Mouse (Mus musculus) limb, embryonic 13.5 days (tissue): ENCODE data around the gene Ppp1r27. TPM values are rescaled to one million over a fixed set of nuclear protein-coding genes. Genes with fewer than 3 reads are reported as not detected.

Experiments used
- ATAC-seq: fragments of 200-750 bp; cut with Nextera tagmentation; 2 replicates; pipeline ENCODE4 v1.8.0; 2017; ENCODE audit warnings: low read depth, moderate number of reproducible peaks, moderate TSS enrichment; ENCODE audit not compliant: low FRiP score
- H3K27ac ChIP-seq: fragments of 300-500 bp; sonication (generic); 2 replicates; pipeline ENCODE4 v1.5.1; 2015; ENCODE audit warnings: inconsistent platforms, mild to moderate bottlenecking, moderate library complexity
- H3K27me3 ChIP-seq: fragments of 300-500 bp; sonication (generic); 2 replicates; pipeline ENCODE4 v1.6.1; 2015; ENCODE audit warnings: mild to moderate bottlenecking, inconsistent platforms
- H3K36me3 ChIP-seq: fragments of 300-500 bp; sonication (generic); 2 replicates; pipeline ENCODE4 v1.6.1; 2015; ENCODE audit warnings: inconsistent platforms, mild to moderate bottlenecking, moderate library complexity
- H3K4me1 ChIP-seq: fragments of 300-500 bp; sonication (generic); 2 replicates; pipeline ENCODE4 v1.6.1; 2015; ENCODE audit warnings: inconsistent platforms
- H3K4me2 ChIP-seq: fragments of 300-500 bp; sonication (generic); replicated peaks from 2 replicates; pipeline ENCODE4 v1.6.1; 2015; ENCODE audit warnings: inconsistent platforms, mild to moderate bottlenecking, moderate library complexity
- H3K4me3 ChIP-seq: fragments of 300-500 bp; sonication (generic); 2 replicates; pipeline ENCODE4 v1.5.1; 2015; ENCODE audit warnings: moderate library complexity, mild to moderate bottlenecking, inconsistent platforms
- H3K9ac ChIP-seq: fragments of 300-500 bp; sonication (generic); 2 replicates; pipeline ENCODE4 v1.6.1; 2015; ENCODE audit warnings: mild to moderate bottlenecking, inconsistent platforms
- H3K9me3 ChIP-seq: fragments of 300-500 bp; sonication (generic); 2 replicates; pipeline ENCODE4 v1.6.1; 2016; ENCODE audit warnings: inconsistent platforms
- WGBS: fragments of 180-500 bp; shearing (Covaris S2); methylation state at CpG from one replicate; pipeline ENCODE4 v1.1.7; 2015; 5-methylcytosine and 5-hydroxymethylcytosine counted together
- polyA plus RNA-seq: library from polyadenylated mRNA; unstranded; fragments of >200 nt; fragmentation: Nextera tagmentation; extraction: Ambion mirVana; gene quantifications from 2 replicates; pipeline ENCODE4 v1.2.1, GENCODE M21; 2015

Gene Ppp1r27
- polyA plus RNA-seq, 1 experiment from 2014 or later, result 0.59 TPM

DNA sequence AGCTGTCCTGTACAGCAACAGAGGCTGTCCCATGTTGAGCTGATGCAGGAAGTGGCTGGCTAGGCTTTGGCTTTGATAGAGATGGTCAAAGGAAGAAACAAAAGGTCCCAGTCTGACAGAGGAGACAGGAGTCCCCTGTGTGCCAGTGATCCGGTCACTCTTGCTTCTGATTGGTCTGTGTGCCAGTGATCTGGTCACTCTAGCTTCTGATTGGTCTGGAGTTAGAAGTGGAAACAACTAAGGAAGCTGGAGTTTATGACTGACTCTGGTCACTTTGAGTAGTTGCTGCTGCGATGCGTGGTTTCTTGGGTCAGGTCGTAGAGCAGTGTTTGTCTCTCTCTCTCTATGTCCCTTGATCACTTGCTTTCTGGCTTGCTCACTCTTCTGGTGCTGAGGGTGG lies 49.2 kb downstream of the Ppp1r27 start:
- WGBS, result 88% methylated on average over 4 of the region's 4 CpGs
- H3K9ac ChIP-seq, result no peak overlapping the region
- H3K4me3 ChIP-seq, result no peak overlapping the region
- H3K4me1 ChIP-seq, result no peaks in the 10 kb centered on the region
- H3K9me3 ChIP-seq, result no peaks in the 10 kb centered on the region
- peaks cover 27% of the 10 kb centered on the region for H3K36me3 ChIP-seq
- H3K27ac ChIP-seq, result no peak overlapping the region
- no peaks in the 10 kb centered on the region for H3K27me3 ChIP-seq
- H3K4me2 ChIP-seq, result no peak overlapping the region
- no peak for ATAC-seq

DNA sequence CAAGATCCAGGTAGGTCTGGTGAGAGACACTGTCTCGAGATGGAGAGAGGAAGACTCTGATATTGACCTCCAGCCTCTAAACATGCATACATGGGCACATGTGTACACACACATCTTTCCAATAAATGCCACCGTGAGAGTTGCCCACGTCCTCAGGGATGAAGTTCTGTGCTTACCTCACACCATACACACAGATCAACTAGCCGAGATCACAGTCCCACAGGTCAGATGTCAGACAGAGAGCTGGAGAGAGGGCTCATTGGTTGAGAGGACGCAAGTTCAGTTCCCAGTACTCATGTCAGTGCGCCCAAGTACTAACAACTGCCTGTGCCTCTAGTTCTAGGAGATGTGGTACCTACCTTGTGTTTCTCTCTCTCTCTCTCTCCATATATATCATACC lies 49.9 kb downstream of the Ppp1r27 start:
- H3K36me3 ChIP-seq, result peaks cover 34% of the 10 kb centered on the region
- 66% methylated on average over 6 of the region's 6 CpGs for WGBS
- H3K4me1 ChIP-seq, result no peaks in the 10 kb centered on the region
- no peak overlapping the region for H3K4me2 ChIP-seq
- no peak overlapping the region for H3K4me3 ChIP-seq
- no peaks in the 10 kb centered on the region for H3K9me3 ChIP-seq
- no peaks in the 10 kb centered on the region for H3K27me3 ChIP-seq
- no peak overlapping the region for H3K9ac ChIP-seq
- no peak for ATAC-seq
- no peak overlapping the region for H3K27ac ChIP-seq

DNA sequence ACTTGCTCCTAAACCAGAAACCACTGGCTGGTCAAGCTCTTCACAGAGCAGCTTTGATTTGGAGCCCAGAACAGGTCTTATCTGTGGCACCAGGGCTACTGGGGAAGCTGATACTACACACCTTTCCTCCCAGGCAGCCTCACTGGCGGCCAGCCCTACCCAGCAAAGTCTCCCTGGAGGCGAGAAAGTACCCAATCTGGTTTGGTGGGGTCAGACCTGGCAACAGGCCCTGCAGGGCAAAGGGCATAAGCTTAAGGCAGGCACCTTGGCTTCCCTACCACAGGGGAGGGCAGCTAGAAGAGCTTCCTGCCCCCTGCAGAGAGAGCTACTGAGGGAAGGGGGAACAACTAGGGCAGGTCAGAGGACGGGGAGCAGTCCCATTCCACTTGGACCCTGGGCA lies 50.6 kb downstream of the Ppp1r27 start:
- ATAC-seq, result no peak
- no peak overlapping the region for H3K4me3 ChIP-seq
- H3K36me3 ChIP-seq, result peaks cover 40% of the 10 kb centered on the region
- H3K27me3 ChIP-seq, result no peaks in the 10 kb centered on the region
- H3K9me3 ChIP-seq, result no peaks in the 10 kb centered on the region
- WGBS, result 21% methylated on average over 3 of the region's 3 CpGs
- no peaks in the 10 kb centered on the region for H3K4me1 ChIP-seq
- H3K9ac ChIP-seq, result no peak overlapping the region
- no peak overlapping the region for H3K4me2 ChIP-seq
- no peak overlapping the region for H3K27ac ChIP-seq

Other genes starting within 250 kb of the Ppp1r27 start
- 2,628 and 2,724 TPM in 2 replicates for gene Actg1, start 202.6 kb downstream of the Ppp1r27 start, polyA plus RNA-seq
- gene Fscn2, start 189.6 kb downstream of the Ppp1r27 start, polyA plus RNA-seq, result 0.52 and 0.61 TPM in 2 replicates
- 37.0 and 38.6 TPM in 2 replicates for gene Faap100, start 172.4 kb downstream of the Ppp1r27 start, polyA plus RNA-seq
- gene Nploc4, start 113.4 kb downstream of the Ppp1r27 start, polyA plus RNA-seq, result 34.3 and 37.6 TPM in 2 replicates
- 0.14 TPM in 1 of 2 replicates, not detected in the other for gene Tspan10, start 108.5 kb downstream of the Ppp1r27 start, polyA plus RNA-seq
- 0.38 and 0.39 TPM in 2 replicates for gene Pde6g, start 97.6 kb downstream of the Ppp1r27 start, polyA plus RNA-seq
- 12.2 and 12.4 TPM in 2 replicates for gene Oxld1, start 93.1 kb downstream of the Ppp1r27 start, polyA plus RNA-seq
- gene Ccdc137, start 93.0 kb downstream of the Ppp1r27 start, polyA plus RNA-seq, result 37.1 and 41.7 TPM in 2 replicates
- 65.8 and 67.9 TPM in 2 replicates for gene Arl16, start 83.5 kb downstream of the Ppp1r27 start, polyA plus RNA-seq
- gene Mrpl12, start 66.5 kb downstream of the Ppp1r27 start, polyA plus RNA-seq, result 120 and 124 TPM in 2 replicates
- 46.8 and 49.0 TPM in 2 replicates for gene Slc25a10, start 59.3 kb downstream of the Ppp1r27 start, polyA plus RNA-seq
- gene Gcgr, start 20.4 kb downstream of the Ppp1r27 start, polyA plus RNA-seq, result 6.3 and 7.3 TPM in 2 replicates
- gene Mcrip1, start 1.4 kb downstream of the Ppp1r27 start, polyA plus RNA-seq, result 245 TPM in 2 replicates
- gene P4hb, start 22.1 kb upstream of the Ppp1r27 start, polyA plus RNA-seq, result 775 and 791 TPM in 2 replicates
- 530 and 555 TPM in 2 replicates for gene Arhgdia, start 30.5 kb upstream of the Ppp1r27 start, polyA plus RNA-seq
- 480 and 508 TPM in 2 replicates for gene Alyref, start 47.2 kb upstream of the Ppp1r27 start, polyA plus RNA-seq
- 217 and 222 TPM in 2 replicates for gene Anapc11, start 47.3 kb upstream of the Ppp1r27 start, polyA plus RNA-seq
- gene Npb, start 57.3 kb upstream of the Ppp1r27 start, polyA plus RNA-seq, result 2.3 and 2.8 TPM in 2 replicates
- 150 and 153 TPM in 2 replicates for gene Pcyt2, start 66.8 kb upstream of the Ppp1r27 start, polyA plus RNA-seq
- gene Sirt7, start 74.1 kb upstream of the Ppp1r27 start, polyA plus RNA-seq, result 25.6 and 28.8 TPM in 2 replicates
- gene Mafg, start 82.5 kb upstream of the Ppp1r27 start, polyA plus RNA-seq, result 27.0 and 28.9 TPM in 2 replicates
- gene Pycr1, start 92.6 kb upstream of the Ppp1r27 start, polyA plus RNA-seq, result 43.7 and 45.6 TPM in 2 replicates
- gene Myadml2, start 97.0 kb upstream of the Ppp1r27 start, polyA plus RNA-seq, result 0.36 and 1.3 TPM in 2 replicates
- gene Notum, start 110.0 kb upstream of the Ppp1r27 start, polyA plus RNA-seq, result 4.3 and 6.5 TPM in 2 replicates
- 128 and 129 TPM in 2 replicates for gene Aspscr1, start 121.8 kb upstream of the Ppp1r27 start, polyA plus RNA-seq
- gene Cenpx, start 162.6 kb upstream of the Ppp1r27 start, polyA plus RNA-seq, result 139 and 145 TPM in 2 replicates
- 66.2 and 75.4 TPM in 2 replicates for gene Lrrc45, start 162.8 kb upstream of the Ppp1r27 start, polyA plus RNA-seq
- 66.2 and 70.5 TPM in 2 replicates for gene Rac3, start 170.3 kb upstream of the Ppp1r27 start, polyA plus RNA-seq
- 15.6 and 16.2 TPM in 2 replicates for gene Dcxr, start 176.1 kb upstream of the Ppp1r27 start, polyA plus RNA-seq
- 7.7 and 10.1 TPM in 2 replicates for gene Cbr2, start 181.0 kb upstream of the Ppp1r27 start, polyA plus RNA-seq
- 4.5 and 4.9 TPM in 2 replicates for gene Hmga1b, start 211.7 kb upstream of the Ppp1r27 start, polyA plus RNA-seq
- gene Rfng, start 233.1 kb upstream of the Ppp1r27 start, polyA plus RNA-seq, result 43.8 and 48.4 TPM in 2 replicates
- gene Gps1, start 233.1 kb upstream of the Ppp1r27 start, polyA plus RNA-seq, result 240 and 241 TPM in 2 replicates
- 66.6 TPM in 2 replicates for gene Dus1l, start 245.3 kb upstream of the Ppp1r27 start, polyA plus RNA-seq